Mouse (Mus musculus): ENCODE measurements at regions not wholly inside any gene's neighbourhood (a gene's known extent, or its start where the extent isn't known, plus 50 kb on each side); places are given as distances from the start of the nearest gene placed in this dataset.

DNA sequence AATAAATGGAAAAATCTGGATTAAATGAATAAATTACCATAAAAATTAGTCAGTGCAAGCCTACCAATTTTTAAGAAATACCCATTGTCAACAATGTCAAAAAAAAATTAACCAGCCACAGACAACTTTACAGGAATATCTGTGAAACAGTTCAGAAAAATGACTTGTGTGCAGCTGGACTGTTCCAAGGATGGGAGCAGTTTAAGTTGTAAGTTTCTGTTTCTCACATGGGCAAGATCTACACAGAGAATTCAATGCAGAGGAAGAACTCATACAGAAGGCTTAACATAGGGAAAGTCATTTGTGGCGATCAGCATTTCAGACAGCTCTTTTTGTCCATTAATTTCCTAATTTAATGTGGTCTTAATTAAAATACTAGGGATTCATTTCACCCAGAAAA, 71.9 kb upstream of the Tdrd3 start:
- no peak for DNase-seq (ENCODE audit: low read depth, low spot score)

DNA sequence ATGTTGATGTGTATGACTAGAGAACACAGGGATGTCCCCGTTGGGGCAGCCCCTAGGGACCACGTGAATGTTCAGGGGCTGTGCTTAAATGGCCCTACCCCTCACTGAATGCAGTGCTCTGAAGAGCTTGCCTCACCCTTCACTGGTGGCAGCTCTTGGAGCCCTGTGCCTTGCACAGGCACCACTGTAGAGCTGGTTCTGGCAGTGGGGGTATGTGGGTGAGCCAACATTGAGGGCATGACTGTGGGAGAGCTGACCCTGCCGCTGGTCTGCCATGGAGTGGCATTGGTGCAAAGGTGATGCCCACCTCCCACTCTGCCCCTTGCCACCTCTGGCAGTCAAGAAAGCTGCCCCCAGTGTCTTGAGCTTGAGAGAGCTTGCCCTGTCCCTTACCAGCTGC, 69.6 kb upstream of the Tdrd3 start:
- no peak for DNase-seq (ENCODE audit: low read depth, low spot score)

DNA sequence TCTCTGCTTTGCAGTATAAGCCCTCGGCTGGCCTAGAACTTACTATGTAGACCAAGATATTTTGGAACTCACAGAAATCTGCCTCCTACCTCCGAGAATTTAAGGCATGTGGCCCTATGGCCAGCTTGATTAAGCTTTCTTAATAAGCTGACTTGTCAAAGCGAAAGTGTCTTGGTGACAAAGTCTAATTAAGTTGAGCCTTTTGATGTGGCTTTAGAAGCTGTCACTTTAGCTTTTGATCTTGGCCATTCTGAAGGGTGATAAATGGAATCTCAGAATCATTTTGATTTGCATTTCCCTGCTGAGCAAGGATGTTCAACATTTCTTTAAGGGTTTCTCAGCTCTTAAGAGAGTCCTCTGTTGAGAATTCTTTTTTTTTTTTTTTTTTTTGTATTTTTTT, 67.6 kb upstream of the Tdrd3 start:
- no peak for DNase-seq (ENCODE audit: low read depth, low spot score)

DNA sequence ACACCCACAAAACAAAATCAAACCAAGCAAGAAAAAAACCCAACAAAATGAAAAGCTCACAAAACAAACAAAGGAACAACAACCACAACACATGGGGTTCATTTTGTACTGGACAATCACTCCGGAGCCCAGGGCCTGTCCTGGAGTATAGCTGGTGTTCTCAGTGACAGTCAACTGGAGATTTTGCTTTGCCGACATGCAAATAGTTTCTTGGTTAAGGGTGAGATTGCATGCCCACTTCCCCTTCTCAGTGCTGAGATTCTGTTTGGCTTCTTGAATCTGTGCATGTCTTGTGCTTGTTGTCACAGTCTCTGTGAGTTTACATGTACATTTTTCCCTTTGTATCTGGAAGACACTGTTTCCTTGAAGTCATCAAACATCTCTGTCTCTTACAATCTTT, 50.6 kb upstream of the Tdrd3 start:
- no peak for DNase-seq (ENCODE audit: low read depth, low spot score)

All from skeletal muscle tissue, adult 2 months (tissue).